Mouse (Mus musculus): Measurements from ENCODE around the gene Olfr392. TPM values are rescaled to one million over a fixed set of nuclear protein-coding genes. Genes with fewer than 3 reads are reported as not detected.

Olfr392 gene
- polyA plus RNA-seq (2012; rRNA removed), result not detected in 2 replicates

DNA sequence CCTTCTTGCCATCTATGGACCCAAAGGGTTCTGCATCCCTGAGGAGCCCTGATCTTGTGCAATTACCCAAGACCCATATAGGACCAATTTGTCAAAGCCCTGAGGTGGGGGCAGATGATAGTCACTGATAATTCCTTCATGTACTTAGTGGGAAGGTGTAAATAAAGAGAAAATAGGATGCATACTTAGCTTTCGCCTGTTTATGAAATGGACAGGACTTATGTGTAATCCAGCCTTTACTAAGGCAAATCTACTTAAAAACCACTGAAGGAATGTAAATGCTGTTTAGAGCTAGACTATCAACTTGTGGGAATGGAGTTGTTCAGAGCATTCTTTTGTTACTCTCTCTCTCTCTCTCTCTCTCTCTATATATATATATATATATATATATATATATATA is at the start of gene Olfr392:
TSS of gene Olfr392 (minus strand) at position 101 of the 400 bp plus-strand sequence.

DNA sequence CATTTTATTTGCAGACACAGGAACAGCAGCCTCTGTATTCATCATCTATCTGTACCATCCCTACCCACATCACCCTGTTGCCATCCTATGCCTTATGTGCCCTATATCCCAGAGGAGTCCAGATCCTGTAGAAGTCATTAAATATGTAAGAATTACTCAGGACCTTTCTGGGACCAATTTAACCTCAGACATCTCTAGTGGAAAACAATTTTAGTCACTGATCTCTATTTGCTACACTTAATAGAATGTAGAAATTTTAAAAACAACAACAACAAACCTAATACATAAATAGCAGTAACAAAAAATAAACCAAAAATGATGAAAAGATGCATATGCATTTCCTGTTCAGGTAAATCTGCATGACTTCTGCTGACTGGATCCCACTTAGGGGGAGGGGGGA is 34.5 kb upstream of the Olfr392 start, which contains the start of gene Olfr393:
TSS of gene Olfr393 (minus strand) at position 101 of the 400 bp plus-strand sequence.

DNA sequence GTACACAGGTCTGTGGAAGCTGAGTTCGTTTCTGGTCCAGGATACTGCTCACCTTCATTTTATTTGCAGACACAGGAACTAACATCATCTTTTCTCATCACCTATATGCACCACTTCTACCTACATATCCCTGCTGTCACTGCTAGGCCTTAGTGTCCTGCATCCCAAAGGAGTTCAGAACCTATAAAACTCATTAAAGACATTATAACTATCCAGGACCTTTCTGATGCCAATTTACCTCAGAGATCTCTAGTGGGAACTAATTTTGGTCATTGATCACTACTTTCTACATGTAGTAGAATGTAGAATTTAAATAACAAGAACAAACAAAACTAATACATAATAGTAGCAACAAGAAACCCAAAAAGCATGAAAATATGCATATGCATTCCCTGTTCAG is 13.9 kb downstream of the Olfr392 start, which contains the start of gene Olfr391-ps:
TSS of gene Olfr391-ps (minus strand) at position 101 of the 400 bp plus-strand sequence.

DNA sequence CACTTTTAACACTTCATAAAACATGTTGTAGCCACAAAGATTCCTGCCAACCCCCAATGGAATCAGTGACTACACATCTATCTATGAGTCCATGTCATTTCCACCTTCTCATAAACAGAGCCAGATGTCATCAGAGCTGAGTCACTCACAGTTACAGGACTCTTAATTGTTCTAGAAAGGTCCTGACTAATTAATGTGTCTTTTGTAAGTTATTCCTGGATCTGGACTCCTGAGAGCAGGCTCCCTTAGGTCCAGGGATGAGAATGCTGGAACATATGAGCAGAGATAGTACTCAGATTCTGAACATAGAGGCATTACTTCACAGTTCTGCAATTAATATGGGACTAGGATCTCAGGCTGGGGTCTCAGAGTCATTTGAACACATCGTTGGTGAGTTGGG is 34.2 kb downstream of the Olfr392 start, which contains the start of gene Olfr390:
TSS of gene Olfr390 (plus strand) at position 301 of the 400 bp plus-strand sequence.

DNA sequence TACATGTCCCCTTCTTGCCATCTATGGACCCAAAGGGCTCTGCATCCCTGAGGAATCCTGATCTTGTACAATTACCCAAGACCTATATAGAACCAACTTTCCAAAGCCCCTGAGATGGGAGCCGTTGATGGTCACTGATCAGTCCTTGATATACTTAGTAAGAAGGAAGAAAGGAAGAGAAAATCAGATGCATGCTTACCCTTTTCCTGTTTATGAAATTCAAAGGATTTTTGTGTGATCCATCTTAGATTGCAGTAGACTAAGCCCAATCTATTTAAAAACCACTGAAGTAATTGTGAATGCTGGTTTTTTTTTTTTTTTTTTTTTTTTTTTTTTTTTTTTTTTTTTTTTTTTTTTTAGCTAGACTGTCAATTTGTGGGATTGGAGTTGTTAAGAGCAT is 36.2 kb downstream of the Olfr392 start, which contains the start of gene Olfr389:
TSS of gene Olfr389 (minus strand) at position 101 of the 400 bp plus-strand sequence.

Other genes starting within 250 kb of the Olfr392 start
- not detected in 2 replicates for gene Olfr385, start 224.0 kb downstream of the Olfr392 start, polyA plus RNA-seq (2012; rRNA removed)
- gene Olfr384, start 218.5 kb downstream of the Olfr392 start, polyA plus RNA-seq (2012; rRNA removed), result not detected in 2 replicates
- not detected in 2 replicates for gene Zfp735, start 128.3 kb downstream of the Olfr392 start, polyA plus RNA-seq (2012; rRNA removed)
- gene Olfr389, start 36.3 kb downstream of the Olfr392 start, polyA plus RNA-seq (2012; rRNA removed), result not detected in 2 replicates
- gene Olfr390, start 34.1 kb downstream of the Olfr392 start, polyA plus RNA-seq (2012; rRNA removed), result not detected in 2 replicates
- not detected in 2 replicates for gene Olfr391-ps, start 14.0 kb downstream of the Olfr392 start, polyA plus RNA-seq (2012; rRNA removed)
- gene Olfr393, start 34.4 kb upstream of the Olfr392 start, polyA plus RNA-seq (2012; rRNA removed), result not detected in 2 replicates
- not detected in 2 replicates for gene Olfr394, start 73.7 kb upstream of the Olfr392 start, polyA plus RNA-seq (2012; rRNA removed)
- gene Olfr395, start 92.2 kb upstream of the Olfr392 start, polyA plus RNA-seq (2012; rRNA removed), result not detected in 2 replicates
- gene Olfr23, start 119.6 kb upstream of the Olfr392 start, polyA plus RNA-seq (2012; rRNA removed), result not detected in 2 replicates
- not detected in 2 replicates for gene Olfr397, start 143.8 kb upstream of the Olfr392 start, polyA plus RNA-seq (2012; rRNA removed)
- gene Olfr398, start 173.4 kb upstream of the Olfr392 start, polyA plus RNA-seq (2012; rRNA removed), result not detected in 2 replicates
- gene Olfr139, start 239.5 kb upstream of the Olfr392 start, polyA plus RNA-seq (2012; rRNA removed), result not detected in 2 replicates
- not detected in 2 replicates for gene Olfr399, start 239.6 kb upstream of the Olfr392 start, polyA plus RNA-seq (2012; rRNA removed)

All from central nervous system, embryonic 18 days (tissue).